Mouse (Mus musculus): ENCODE measurements around the gene Ptgdr. TPM values are rescaled to one million over a fixed set of nuclear protein-coding genes. Genes with fewer than 3 reads are reported as not detected.
"Not testable (repeated sequence)": the region's sequence is repeated elsewhere in the genome, so short reads cannot be mapped to it uniquely, and the experiment has no call there.

Ptgdr gene
- under 1 TPM in 1 of 2 experiments, not detected in 1; 0.06 TPM for total RNA-seq (2021)
- long read RNA-seq, experiment 1: 0 reads
- long read RNA-seq, experiment 2: 0 reads

DNA sequence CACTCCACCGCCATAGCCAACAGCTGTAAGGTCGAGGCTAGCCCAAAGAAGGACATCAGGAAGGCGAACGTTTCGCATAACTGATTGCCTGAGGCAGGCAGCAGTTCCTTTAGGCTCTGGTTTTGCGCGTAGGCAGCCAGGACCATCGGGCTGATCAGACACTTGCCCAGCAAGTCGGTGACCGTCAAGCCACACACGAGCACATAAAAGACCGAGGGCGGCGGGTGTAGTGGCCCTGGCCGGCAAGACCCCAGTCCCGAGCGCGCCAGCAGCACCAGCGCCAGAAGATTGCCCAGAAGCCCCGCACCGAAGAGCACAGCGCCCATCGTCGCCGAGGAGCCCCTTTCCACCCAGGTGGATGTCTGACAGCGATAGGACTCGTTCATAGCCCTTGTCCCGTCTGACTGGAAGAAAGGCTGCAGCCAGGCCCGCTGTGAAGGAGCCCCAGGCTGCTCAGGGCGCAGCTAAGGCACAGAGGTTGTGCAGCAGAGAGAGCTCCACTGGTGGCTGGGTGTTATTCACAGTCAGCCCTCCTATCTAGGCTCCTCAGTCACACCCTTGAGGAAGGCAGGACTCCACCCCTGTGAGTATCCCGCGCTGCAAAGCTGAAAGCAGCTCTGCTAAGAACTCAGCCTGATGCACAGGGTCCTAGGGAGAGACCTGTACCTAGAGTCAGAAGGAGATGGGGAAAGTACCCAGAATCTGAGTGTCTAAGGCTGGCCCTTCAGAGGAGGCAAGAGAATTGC, at the start of gene Ptgdr:
Ptgdr (minus strand) TSS at position 508 of the 746 bp plus-strand sequence.
- intact Hi-C loops (cut with DNase I; ENCODE audit: low total_unique reads): no loop called here
- DNase-seq: no peak

DNA sequence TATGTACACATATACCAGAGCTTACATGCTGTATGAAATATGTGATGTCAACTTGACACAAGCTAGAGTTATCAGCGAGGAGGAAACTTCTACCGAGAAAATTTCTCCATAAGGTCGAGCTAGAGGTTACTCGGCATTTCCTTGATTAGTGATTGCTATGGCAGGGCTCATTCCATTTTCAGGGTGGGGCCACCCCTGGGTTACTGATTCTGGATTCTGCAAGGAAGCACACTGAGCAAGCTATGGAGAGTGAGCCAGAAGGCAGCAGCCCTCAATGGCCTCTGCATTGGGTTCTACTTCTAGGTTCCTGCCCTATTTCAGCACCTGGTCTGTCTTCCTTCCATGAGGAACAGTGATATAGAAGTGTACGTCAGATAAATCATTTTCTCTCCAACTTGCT, 48.6 kb upstream of the Ptgdr start:
- intact Hi-C loops (cut with DNase I; ENCODE audit: low total_unique reads): no loop called here
- no peak for DNase-seq

DNA sequence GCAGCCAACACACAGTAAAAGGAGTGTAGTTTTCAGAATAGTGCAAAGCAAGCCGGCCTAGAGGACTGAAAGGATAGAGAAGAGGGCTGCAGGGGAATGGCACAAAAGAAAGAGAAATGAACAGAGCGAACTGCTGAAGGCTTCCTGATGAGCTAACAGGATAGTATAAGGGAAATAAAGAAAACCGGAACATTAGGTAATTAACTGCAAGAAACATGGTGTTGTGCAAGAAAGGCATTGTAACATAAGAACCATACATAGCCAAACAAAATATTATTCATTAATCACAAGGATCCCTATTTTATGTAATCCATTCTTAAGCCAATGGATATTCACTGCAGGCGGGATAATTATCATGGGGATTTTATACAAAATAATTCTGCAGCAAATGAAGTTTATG, 45.0 kb upstream of the Ptgdr start:
- no peak for DNase-seq
- intact Hi-C loops (cut with DNase I; ENCODE audit: low total_unique reads): no loop called here

DNA sequence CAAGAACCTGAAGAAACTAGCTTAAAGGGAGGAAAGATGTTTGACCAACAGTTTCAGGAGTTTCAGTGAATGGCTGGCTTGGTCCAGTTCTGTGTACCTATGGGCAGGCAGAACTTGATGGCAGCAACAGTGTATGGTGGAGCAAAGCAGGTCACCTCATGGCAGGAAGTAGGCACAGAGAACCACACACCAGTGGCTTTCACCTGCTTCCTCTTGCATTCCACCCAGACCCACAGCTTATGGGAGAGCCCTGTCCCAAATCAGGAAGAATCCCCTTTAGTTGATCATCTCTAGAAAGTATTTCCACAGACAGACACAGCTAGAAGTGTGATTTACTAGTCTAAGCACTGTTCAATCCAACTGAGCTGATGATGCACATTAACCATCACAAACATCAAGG, 42.6 kb upstream of the Ptgdr start:
- intact Hi-C loops (cut with DNase I; ENCODE audit: low total_unique reads); DNase-seq: not testable (repeated sequence)

DNA sequence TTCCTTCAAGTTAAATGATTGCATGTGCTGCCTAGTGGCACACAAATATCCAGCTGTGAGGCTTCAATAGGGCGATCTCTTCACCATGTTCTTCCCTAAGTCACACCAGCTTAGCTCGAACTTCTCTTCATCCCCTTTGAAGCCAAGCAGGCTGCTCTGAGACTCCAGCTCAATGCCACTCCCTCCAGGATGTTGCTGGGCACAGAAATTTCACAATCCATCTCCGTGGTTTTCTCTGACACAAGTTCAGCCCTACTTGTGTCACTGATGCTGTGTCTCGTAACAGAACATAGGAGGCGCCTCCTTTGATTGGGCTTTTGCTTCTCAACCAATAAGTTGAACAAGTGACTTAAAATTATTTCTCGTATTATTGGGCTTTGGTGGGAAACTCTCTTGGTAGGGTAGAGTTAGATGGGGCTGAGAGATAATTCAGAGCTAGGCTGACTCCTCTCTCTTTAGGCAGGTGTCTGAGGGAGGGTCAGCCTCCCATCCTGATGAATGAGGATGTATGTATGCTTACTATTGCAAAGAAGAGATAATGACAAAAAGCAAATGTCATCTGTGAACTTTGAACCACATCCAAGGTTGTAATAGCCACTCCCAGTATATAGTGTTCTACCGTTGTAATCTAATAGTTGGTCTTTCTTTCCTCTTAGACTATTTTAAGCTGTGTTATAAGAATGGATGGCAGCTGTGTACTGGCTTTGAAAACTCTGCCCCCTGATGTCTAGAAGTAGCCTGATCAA, 32.4 kb upstream of the Ptgdr start:
- no peak for DNase-seq
- intact Hi-C loops (cut with DNase I; ENCODE audit: low total_unique reads): no loop called here

DNA sequence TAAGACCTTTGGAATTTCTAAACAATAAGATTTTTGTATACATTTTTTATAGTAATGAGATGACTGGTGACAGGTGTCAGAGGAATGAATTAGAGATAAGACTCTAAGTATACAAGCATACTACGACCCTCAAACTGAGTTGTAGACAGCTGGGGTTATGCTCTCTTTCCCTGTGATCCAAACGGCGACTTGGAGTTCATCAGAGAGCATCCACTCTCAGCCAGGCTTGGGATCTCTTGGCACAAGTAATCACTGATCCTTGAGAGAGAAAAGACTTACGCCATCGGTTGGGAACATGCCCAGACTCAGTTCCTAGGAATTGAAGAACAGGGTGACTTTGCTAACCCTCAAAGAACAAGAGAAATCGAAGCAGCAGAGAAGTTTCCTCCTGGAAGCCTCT, 10.5 kb upstream of the Ptgdr start:
- intact Hi-C loops (cut with DNase I; ENCODE audit: low total_unique reads): no loop called here
- DNase-seq: no peak

DNA sequence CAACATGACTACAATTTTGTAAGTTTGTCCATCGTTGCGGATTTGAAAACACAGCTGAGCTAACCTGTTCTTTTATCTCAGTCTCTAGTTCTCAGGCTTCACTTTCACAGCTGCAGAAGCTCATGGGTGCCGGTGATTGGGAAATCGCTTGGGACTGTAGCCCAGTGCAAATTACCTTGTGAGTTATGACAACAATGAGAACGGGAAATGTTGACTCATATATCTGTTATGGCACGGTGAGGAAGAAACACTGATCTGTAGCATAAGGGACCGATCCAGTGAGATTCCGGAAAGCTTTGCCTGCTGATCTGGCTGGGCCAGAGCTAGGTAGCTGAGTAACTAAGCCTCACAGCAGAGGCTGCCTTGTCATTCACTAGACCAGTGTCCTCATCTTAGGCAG, 6.5 kb upstream of the Ptgdr start:
- DNase-seq: no peak
- intact Hi-C loops (cut with DNase I; ENCODE audit: low total_unique reads): no loop called here

DNA sequence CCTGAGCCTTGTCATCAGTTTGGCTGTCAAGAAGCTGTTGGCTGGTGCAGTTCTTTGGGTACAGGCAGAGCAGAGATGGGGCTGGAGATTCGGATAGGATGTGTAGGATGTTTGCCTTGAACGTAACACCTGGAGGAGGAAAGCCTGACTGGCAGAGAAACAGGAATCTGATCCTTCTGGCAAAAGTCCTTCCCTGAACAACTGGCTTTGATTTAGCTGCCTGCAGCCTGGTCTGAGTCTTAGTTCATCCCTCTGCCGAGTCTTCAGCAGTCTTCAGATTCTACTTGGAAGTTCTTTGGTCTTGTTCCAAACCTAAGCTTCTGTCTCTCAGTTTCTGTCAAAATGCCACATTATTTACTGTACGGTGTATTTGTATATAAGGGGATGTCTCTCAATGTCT, 3.9 kb upstream of the Ptgdr start:
- no peak for DNase-seq
- intact Hi-C loops (cut with DNase I; ENCODE audit: low total_unique reads): no loop called here

DNA sequence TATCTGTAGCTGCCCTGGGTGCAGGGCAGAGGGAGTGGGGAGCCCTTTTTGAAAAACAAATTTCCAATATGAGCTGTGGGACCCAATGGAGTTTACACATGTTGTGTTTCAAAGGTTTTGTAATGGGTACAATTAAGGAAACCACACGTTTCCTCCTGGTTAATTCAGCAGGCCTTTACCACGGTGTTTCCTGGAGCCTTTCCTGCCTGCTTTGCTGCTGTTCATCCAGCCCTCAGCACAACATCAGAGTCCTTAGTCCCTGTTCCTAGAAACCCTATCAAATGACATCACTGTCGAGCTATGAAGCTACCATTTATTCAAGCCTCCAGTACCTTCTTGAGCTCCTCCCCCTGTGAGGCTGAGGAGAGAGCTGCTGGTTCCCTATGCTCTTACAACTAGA, 2.0 kb upstream of the Ptgdr start:
- intact Hi-C loops (cut with DNase I; ENCODE audit: low total_unique reads): no loop called here
- DNase-seq: no peak

DNA sequence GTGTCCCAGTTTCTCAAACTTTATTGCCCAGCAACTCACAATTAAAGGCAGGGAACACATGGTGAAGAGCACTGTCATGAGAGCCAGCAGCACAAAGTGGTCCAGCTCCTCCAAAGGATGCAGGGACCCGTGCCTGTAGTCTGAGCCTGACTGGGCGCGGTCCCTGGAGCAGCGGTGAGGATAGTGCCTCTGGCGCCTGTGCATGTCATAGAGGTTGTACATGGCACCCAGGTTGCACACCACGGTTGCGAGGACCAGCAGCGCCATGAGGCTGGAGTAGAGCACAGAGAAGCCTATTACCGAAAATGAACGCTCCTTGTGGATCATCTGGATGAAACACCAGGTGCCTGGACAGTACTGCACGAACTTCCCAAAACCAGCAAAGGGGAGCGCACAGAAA, 803 bp downstream of the Ptgdr start:
- no peak for DNase-seq
- intact Hi-C loops (cut with DNase I; ENCODE audit: low total_unique reads): no loop called here

DNA sequence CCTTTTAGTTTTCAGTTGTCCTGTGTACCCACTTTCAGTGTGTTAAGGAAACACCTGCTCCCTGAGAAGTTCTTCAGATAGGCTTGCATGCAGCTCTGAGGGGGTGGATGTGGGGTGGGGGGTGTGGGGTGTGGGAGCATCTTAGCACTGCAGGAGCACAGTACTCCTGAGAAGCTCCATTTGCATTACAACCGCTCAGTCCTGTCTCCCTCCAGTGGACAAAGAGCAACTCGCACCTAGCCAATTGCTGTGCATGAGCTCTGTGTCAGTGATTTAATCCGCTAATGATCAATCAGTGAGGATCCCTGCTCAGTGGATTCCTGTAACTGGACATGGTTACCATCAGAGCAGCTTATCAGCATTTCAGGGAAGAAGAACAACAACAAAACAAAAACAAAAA, 8.5 kb downstream of the Ptgdr start:
- intact Hi-C loops (cut with DNase I; ENCODE audit: low total_unique reads): not testable (repeated sequence)

DNA sequence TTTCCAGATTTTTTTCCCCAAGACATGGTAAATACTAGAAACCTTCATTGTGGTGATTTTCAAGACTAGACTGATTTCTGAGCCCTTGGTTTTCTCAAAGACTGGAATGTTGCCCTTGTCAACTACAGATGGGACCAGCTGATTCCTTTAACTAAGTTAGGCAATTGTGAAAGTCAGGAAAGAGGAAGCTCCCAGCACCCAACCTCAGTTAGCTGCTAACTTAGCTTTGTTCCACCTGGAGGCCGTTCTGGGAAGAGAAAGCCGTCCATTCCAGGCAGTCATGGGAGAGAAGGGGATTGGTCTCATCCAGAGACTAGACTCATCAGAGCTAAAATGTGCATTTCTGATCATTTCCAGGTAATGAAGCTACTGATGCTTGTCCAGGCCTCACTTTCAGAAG, 11.4 kb downstream of the Ptgdr start:
- no peak for DNase-seq
- intact Hi-C loops (cut with DNase I; ENCODE audit: low total_unique reads): no loop called here

More for the DNA sequence above, 8.5 kb downstream of the Ptgdr start:
- not testable (repeated sequence) for DNase-seq

DNA sequence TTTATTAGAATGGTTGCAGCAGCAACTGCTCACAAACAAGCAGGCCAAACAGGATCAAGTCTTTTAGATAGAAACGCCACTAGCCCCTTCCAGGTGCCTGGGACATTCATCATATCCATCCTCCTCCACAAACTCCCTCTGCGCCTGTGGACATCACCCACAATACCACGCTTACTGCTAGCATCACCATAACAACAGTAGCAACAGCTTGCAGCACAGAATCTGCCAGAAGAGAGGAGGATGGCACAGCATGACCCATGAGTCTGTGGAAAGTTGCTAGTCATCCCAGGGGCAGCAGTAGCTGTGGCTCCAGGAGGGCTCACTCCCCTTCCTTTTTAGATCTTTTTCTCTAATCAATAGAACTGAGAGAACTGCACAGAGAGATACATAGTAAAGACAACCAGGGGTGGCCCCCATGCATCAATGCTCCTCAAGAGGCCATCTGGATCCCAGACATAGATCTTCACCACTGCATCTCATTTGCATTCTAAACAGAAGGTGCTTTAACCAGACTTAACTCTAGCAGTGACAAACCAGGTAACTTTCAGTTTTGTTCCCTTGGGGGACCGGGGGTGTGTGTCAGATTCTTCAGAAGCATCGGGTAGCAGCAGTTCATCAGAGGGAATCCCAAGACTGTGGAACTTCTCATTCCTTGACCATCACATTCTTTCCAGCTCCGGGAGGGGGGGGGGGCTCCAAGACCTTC, 12.5 kb downstream of the Ptgdr start:
- intact Hi-C loops (cut with DNase I; ENCODE audit: low total_unique reads): no loop called here
- DNase-seq: no peak

DNA sequence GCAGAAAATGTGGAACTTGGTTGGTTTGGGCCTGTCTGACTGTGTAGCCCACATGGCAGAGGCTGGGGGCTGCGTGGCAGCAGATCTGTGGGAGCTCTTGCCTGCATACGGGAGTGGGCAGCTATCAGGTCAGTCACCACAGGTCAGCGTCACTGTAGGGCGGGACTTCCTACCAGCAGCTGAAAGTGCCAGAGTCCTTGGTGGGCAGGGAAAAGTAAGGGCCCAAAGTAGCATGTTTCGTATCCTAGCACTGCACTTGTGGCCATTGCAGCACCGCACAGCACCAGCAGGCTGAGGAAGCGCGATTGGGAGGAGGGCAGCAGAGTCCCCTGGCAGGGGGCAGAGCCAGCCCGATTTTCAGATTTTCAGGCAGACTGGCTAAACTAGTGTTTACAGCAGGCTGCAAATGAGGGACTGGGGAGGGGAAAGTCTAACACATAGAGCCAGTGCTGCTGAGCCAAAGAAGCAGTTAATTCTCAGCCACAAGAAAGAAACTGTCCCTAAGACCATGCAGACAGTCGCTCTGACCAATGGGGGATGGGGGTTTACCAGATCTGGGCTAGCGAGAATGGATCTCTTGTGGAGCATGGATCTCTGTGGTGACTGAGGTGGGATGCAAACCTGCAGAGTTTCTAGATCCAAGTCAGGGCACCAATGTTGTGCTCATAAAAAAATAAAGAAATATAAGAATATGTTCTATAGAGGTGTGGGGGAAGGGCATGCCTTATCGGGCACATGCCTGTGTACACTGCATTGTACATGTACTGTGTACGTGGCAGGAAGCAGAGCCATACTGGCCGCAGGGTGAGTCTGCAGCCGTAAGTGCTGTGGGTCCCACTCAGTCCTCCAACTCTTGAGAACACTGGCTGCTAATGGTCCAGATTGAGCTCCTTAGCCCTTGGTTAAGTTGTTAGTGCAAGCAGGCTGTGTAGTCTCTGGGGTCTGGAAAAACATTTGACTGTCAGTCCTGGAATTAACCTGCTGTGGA, 15.1 kb downstream of the Ptgdr start:
- intact Hi-C loops (cut with DNase I; ENCODE audit: low total_unique reads): no loop called here

DNA sequence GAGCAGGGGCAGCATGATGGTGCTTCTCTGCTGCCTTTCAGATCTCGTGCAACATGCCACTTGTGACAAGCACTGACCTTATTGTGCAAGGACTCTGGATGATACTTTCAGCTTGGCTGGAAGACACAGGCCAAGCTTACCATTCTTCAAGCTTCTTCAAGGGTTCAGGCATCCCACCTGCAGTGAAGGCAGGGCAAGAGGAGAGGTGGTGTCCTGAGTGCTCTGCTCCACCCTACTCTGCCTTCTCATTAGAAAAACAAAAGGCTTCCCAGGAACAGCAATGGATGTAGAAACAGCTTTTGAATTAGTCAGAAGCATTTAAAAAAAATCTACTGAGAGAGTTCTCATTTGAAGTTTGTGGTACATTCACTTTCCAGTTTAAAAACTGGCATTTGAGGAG, 20.5 kb downstream of the Ptgdr start:
- intact Hi-C loops (cut with DNase I; ENCODE audit: low total_unique reads): loop anchor here (10.0 kb wide), 1 partner anchor 146 kb away; the partner anchor contains the start of gene Ptger2
- DNase-seq: no peak

More for the DNA sequence above, 15.1 kb downstream of the Ptgdr start:
- no peak for DNase-seq

DNA sequence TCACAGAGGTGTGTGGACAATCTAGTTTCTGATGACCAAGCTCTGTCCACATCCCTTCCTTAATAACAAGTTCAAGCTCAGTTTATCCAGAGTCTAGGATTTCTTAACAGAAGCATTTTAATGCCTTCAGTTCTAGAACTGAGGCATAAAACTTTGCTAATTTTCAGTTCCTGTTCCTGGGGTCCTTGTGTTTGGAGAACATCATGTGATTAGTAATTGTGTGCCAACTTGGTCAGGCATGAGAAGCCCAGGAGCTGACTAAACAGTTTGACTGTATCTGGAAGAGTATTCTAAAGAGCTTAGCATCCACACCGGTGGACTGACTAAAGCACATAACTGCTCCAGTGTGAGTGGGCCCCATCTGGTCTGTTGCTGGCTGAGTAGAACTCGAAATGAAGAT, 24.0 kb downstream of the Ptgdr start:
- DNase-seq: no peak
- intact Hi-C loops (cut with DNase I; ENCODE audit: low total_unique reads): loop anchor here (10.0 kb wide), 1 partner anchor 150 kb away; the partner anchor contains the start of gene Ptger2

DNA sequence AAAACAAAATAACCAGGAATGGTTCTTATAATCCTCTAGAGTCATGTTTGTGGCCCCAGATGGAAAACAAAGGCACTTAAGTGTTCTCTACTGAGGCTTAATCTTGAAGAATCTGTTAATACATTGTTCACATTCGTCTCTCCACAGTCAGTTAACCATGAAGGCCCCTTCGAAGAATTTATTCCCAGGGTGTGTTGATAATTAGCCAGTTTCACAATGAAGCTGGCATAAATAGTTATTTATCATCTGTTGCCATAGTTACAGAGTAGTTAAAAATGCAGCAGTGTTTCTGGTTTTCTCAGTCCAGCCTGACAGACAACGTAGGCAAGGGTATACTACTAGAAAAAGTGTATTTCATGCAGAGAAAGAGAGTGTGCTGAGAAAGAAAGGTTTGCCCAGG, 25.0 kb downstream of the Ptgdr start:
- intact Hi-C loops (cut with DNase I; ENCODE audit: low total_unique reads): loop anchor here (10.0 kb wide), 1 partner anchor 151 kb away; the partner anchor contains the start of gene Ptger2
- not testable (repeated sequence) for DNase-seq

DNA sequence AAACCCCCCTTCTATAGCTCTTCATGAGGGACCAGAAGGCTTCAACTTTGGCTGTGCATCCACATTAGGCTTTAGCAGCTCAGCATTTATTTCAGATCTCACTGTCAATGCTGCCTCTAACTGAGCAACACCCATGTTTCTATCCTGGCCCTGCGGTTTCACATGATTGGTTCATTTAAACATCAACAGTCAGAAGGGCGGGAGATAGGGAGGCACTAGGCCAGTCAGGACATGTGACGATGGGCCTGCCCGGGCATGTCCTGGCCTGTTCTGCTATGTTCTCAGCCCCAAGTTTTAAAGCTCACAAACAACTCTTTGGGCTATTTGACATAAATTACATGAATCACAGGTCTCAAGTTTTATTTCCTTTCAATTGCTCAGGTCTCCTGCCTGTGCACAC, 26.1 kb downstream of the Ptgdr start:
- not testable (repeated sequence) for DNase-seq
- intact Hi-C loops (cut with DNase I; ENCODE audit: low total_unique reads): loop anchor here (10.0 kb wide), 1 partner anchor 152 kb away; the partner anchor contains the start of gene Ptger2

DNA sequence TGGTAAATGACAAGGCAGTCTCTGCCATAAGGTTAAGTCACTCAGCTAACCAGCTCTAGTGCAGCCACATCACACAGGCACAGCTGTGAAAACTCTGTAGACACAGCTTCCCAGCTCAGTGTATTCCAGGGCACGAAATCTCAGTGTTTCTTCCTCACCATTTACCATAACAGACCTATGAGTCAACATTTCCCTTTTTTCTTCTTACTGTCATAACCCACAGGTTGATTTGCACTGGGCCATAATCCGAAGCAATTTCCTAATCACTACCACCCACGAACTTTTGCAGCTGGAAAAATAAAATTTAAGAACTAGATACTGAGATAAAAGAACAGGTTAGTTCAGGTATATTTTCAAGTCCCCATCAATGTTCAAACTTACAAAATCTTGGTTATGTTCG, 31.4 kb downstream of the Ptgdr start:
- intact Hi-C loops (cut with DNase I; ENCODE audit: low total_unique reads): no loop called here
- DNase-seq: no peak
